Mouse (Mus musculus): ENCODE results near the gene Acad9.

DNA sequence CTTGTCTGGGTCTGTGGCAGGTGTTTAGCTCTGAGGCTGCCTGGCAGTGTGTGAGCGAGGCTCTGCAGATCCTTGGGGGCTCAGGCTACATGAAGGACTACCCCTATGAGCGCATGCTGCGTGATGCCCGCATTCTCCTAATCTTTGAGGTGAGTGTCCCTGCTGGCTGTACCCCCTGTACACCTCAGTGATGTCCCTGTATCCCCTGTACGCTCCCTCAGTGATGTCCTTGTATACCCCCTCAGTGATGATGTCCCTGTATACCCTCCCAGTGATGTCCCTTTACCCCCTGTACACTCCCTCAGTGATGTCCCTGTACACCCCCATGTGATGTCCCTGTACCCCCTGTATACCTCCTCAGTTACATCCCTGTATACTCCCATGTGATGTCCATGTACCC lies 19.6 kb downstream of the Acad9 start:
- TF ChIP-seq HCFC1 (IDR thresholded peaks at IDR 0.05; ENCODE audit: borderline replicate concordance, insufficient read depth, low read length) (no peak), ZC3H11A (IDR thresholded peaks at IDR 0.05; ENCODE audit: borderline replicate concordance, low read depth, low read length) (no peak)

All from ES-E14 (cell line).